Mouse (Mus musculus) liver, adult 2 months (tissue): ENCODE measurements around the gene Pitpnm1.

Experiments used
- CTCF ChIP-seq: fragments of 200-500 bp; IDR thresholded peaks from 2 replicates; pipeline ENCODE4 v1.5.1; 2011; ENCODE audit warnings: low read depth, low read length, control low read depth
- POLR2A ChIP-seq: fragments of 200-500 bp; IDR thresholded peaks from 2 replicates; pipeline ENCODE4 v1.6.1; 2011; ENCODE audit warnings: low read length, control low read depth; ENCODE audit not compliant: insufficient read depth; ENCODE audit errors: extremely low read depth

- TF ChIP-seq CTCF (no peak), POLR2A (no peak)
These were observed 1.4 kb upstream of the Pitpnm1 start for GRCm38 (mm10) chr19:4098426-4098825.
